In genomic region chr2:163248912-163249311, GRCm38 (mm10) we compare ENCODE assay signal across 33 mouse cellular contexts. TPM values are rescaled to one million over a fixed set of nuclear protein-coding genes. Genes with fewer than 3 reads are reported as not detected.
"Had no signal": no experiment of that assay in that cellular context is flagged by ENCODE, and none has a peak within 500 bp of the region (broad histone marks: within the 10 kb centered on the region; RNA-seq: fewer than 3 reads in every experiment).

No protein-coding gene starts in this region.

- H3K4me3 ChIP-seq: heart, embryonic 10.5 days; heart, embryonic 12.5 days; heart, embryonic 13.5 days; heart, embryonic 15.5 days; hindbrain, embryonic 10.5 days; hindbrain, embryonic 12.5 days; hindbrain, embryonic 13.5 days; hindbrain, embryonic 15.5 days; intestine, embryonic 15.5 days; kidney, embryonic 15.5 days; layer of hippocampus, adult 2 months; left cerebral cortex, adult 2 months had no signal

- H3K27ac ChIP-seq: heart, embryonic 10.5 days; heart, embryonic 13.5 days; heart, embryonic 15.5 days; hindbrain, embryonic 10.5 days; hindbrain, embryonic 12.5 days; hindbrain, embryonic 13.5 days; hindbrain, embryonic 14.5 days; hindbrain, embryonic 15.5 days; hindbrain, postnatal 0 days; intestine, embryonic 15.5 days; kidney, embryonic 15.5 days; kidney, postnatal 0 days; layer of hippocampus, adult 2 months; left cerebral cortex, adult 2 months had no signal

- DNase-seq: heart, postnatal 10 days; heart, postnatal 14 days; heart, postnatal 36 days; heart, postnatal 4 days; kidney, adult 11 months; kidney, adult 18-20 months; kidney, adult 2 months; kidney, adult 8-10 months; kidney, adult 9 months; kidney, postnatal 10 days; kidney, postnatal 14 days; kidney, postnatal 25 days; kidney, postnatal 36 days; kidney, postnatal 4 days; layer of hippocampus, adult 9-11 months; layer of hippocampus, postnatal 36 days had no signal

- H3K4me1 ChIP-seq: heart, embryonic 10.5 days; heart, embryonic 12.5 days; heart, embryonic 13.5 days; heart, embryonic 15.5 days; intestine, embryonic 15.5 days had no signal

- H3K36me3 ChIP-seq: heart, embryonic 10.5 days; heart, embryonic 12.5 days; heart, embryonic 13.5 days; heart, embryonic 15.5 days; hindbrain, embryonic 12.5 days; hindbrain, embryonic 13.5 days; hindbrain, embryonic 15.5 days; intestine, embryonic 15.5 days; kidney, embryonic 15.5 days had no signal

- H3K27me3 ChIP-seq: heart, embryonic 12.5 days; heart, embryonic 13.5 days; hindbrain, embryonic 12.5 days; intestine, embryonic 15.5 days had no signal

- H3K9ac ChIP-seq: heart, embryonic 12.5 days; heart, embryonic 13.5 days; heart, embryonic 15.5 days; hindbrain, embryonic 12.5 days; hindbrain, embryonic 13.5 days; hindbrain, embryonic 14.5 days; hindbrain, embryonic 15.5 days; intestine, embryonic 15.5 days; kidney, embryonic 15.5 days had no signal

- H3K4me2 ChIP-seq: heart, embryonic 11.5 days; heart, embryonic 12.5 days; heart, embryonic 13.5 days; heart, embryonic 15.5 days; hindbrain, embryonic 12.5 days; hindbrain, embryonic 13.5 days; hindbrain, embryonic 14.5 days; hindbrain, embryonic 15.5 days; intestine, embryonic 15.5 days; kidney, embryonic 15.5 days had no signal

RNA-seq across cellular contexts. Expression of gene Tox2, which starts 46.0 kb away (rescaled TPM):
- total RNA-seq: hematopoietic stem cell, adult 5-6 weeks had no signal
